Mouse (Mus musculus) cortical plate, adult 2 months (tissue): ENCODE measurements around the gene Bhlhe23.

Experiments used
- CTCF ChIP-seq: fragments of 200-500 bp; IDR thresholded peaks from 2 replicates; pipeline ENCODE4 v1.5.1; 2011; ENCODE audit warnings: mild to moderate bottlenecking, control low read depth, low read length; ENCODE audit not compliant: insufficient read depth; ENCODE audit errors: extremely low read depth
- POLR2A ChIP-seq: fragments of 200-500 bp; IDR thresholded peaks from 2 replicates; pipeline ENCODE4 v1.6.1; 2011; ENCODE audit warnings: mild to moderate bottlenecking, low read length, control low read depth; ENCODE audit not compliant: insufficient read depth; ENCODE audit errors: extremely low read depth

GRCm38 (mm10) chr2:180775641-180776040, 1.1 kb downstream of the Bhlhe23 start:
- TF ChIP-seq CTCF: no peak
- no peak for TF ChIP-seq POLR2A
